In the genomic region with DNA sequence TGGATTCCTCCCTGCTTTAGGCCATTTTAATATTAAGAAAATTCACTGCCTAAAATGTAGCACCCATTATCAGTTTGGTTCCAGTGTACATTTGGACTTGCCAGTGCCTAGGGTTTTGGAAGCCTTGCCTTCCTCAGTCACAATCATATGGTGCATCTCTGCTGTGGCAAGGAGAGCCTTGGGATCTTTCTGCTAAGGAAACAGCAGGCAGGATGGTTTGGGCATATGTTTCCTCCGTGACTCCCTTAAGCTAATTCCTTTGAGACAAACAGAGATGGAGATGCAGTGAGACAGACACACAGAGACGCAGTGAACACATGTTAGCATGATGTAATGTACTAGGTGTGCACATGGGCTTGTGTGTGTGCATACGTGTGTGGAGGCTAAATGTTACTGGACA, we compare ENCODE assay signal across 22 mouse cellular contexts. TPM values are rescaled to one million over a fixed set of nuclear protein-coding genes. Genes with fewer than 3 reads are reported as not detected.
DNase-seq lines count a peak whose midpoint lies in the region; ATAC-seq and TF ChIP-seq lines count a peak whose summit lies in the region.
"Had no signal": no experiment of that assay in that cellular context is flagged by ENCODE, and none has a peak within 500 bp of the region (broad histone marks: within the 10 kb centered on the region; RNA-seq: fewer than 3 reads in every experiment).

No protein-coding gene starts in this region.

- no peaks in the 10 kb centered on the region for H3K4me1 ChIP-seq in forebrain, embryonic 13.5 days
- H3K4me1 ChIP-seq in forebrain, embryonic 14.5 days (ENCODE audit: control insufficient read depth, insufficient read depth, low read length), result no peaks in the 10 kb centered on the region
- H3K4me1 ChIP-seq: embryonic facial prominence, embryonic 13.5 days; heart, embryonic 12.5 days; hindbrain, embryonic 10.5 days had no signal

- H3K9me3 ChIP-seq in forebrain, embryonic 13.5 days (replicated peaks), result no peaks in the 10 kb centered on the region
- no peaks in the 10 kb centered on the region for H3K9me3 ChIP-seq in forebrain, embryonic 14.5 days (replicated peaks; ENCODE audit: control insufficient read depth, low read length)
- H3K9me3 ChIP-seq: embryonic facial prominence, embryonic 13.5 days; G1E; heart, embryonic 12.5 days; hindbrain, embryonic 10.5 days had no signal

- H3K9ac ChIP-seq in forebrain, embryonic 13.5 days, result no peak overlapping the region
- H3K9ac ChIP-seq in forebrain, embryonic 14.5 days (ENCODE audit: low read length), result no peak overlapping the region
- H3K9ac ChIP-seq: embryonic facial prominence, embryonic 13.5 days; heart, embryonic 12.5 days; hindbrain, embryonic 14.5 days had no signal

- peak; percentile 27; the same call in 1 of the 2 replicates for ATAC-seq in forebrain, embryonic 13.5 days
- no peak; the same call in 1 of the 2 replicates for ATAC-seq in forebrain, embryonic 14.5 days
- peak; percentile 48; the same call in 1 of the 2 replicates for ATAC-seq in frontal cortex, adult (ENCODE audit: low TSS enrichment)
- ATAC-seq: CD4-positive, CD25-positive, alpha-beta regulatory T cell, adult 4 months had no signal

- H3K4me3 ChIP-seq in forebrain, embryonic 13.5 days, result no peak overlapping the region
- no peak overlapping the region for H3K4me3 ChIP-seq in forebrain, embryonic 14.5 days (ENCODE audit: low read depth, low read length)
- H3K4me3 ChIP-seq in layer of hippocampus, adult 2 months, result no peak overlapping the region
- H3K4me3 ChIP-seq: embryonic facial prominence, embryonic 13.5 days; gastrocnemius, adult 2 months; heart, embryonic 12.5 days; hindbrain, embryonic 10.5 days had no signal

- TF ChIP-seq CTCF in layer of hippocampus, adult 2 months (conservative IDR thresholded peaks at IDR 0.05), result no peak

- WGBS in forebrain, embryonic 13.5 days, result 89% methylated on average over 3 of the region's 3 CpGs
- 83% methylated on average over 3 of the region's 3 CpGs for WGBS in forebrain, embryonic 14.5 days

- H3K4me2 ChIP-seq in forebrain, embryonic 13.5 days, result no peak overlapping the region
- H3K4me2 ChIP-seq in forebrain, embryonic 14.5 days (ENCODE audit: low read length), result no peak overlapping the region
- H3K4me2 ChIP-seq: embryonic facial prominence, embryonic 13.5 days; heart, embryonic 12.5 days; hindbrain, embryonic 14.5 days had no signal

- DNase-seq in forebrain, embryonic 14.5 days (ENCODE audit: low spot score), result no peak
- no peak for DNase-seq in frontal cortex, postnatal 10 days (ENCODE audit: low spot score in 2 of 2)
- DNase-seq in layer of hippocampus, adult 2 months (ENCODE audit: low spot score in 2 of 2), result peak in 1 of 2 experiments; percentile 59
- peak; percentile 13 to 26 for DNase-seq in layer of hippocampus, postnatal 36 days
- DNase-seq in left cerebral cortex, adult 8-10 months (ENCODE audit: low spot score in 2 of 2), result no peak
- DNase-seq: adrenal gland, adult 8-10 months; adrenal gland, postnatal 36 days; B cell, adult 2 months; cerebellum, adult 18-20 months; cerebellum, adult 9-11 months; cerebellum, postnatal 36 days; gastrocnemius, adult 2 months; gastrocnemius, postnatal 25 days had no signal

- no peaks in the 10 kb centered on the region for H3K36me3 ChIP-seq in forebrain, embryonic 13.5 days (ENCODE audit: poor library complexity, severe bottlenecking)
- no peaks in the 10 kb centered on the region for H3K36me3 ChIP-seq in forebrain, embryonic 14.5 days (ENCODE audit: control insufficient read depth, insufficient read depth, low read length)
- H3K36me3 ChIP-seq: embryonic facial prominence, embryonic 13.5 days; G1E; heart, embryonic 12.5 days; hindbrain, embryonic 10.5 days had no signal

- no peak overlapping the region for H3K27ac ChIP-seq in forebrain, embryonic 13.5 days
- H3K27ac ChIP-seq in forebrain, embryonic 14.5 days (ENCODE audit: low read depth, low read length), result no peak overlapping the region
- 0 out of 2 replicates have a peak overlapping the region, but pooled peaks have one; percentile 14 for H3K27ac ChIP-seq in layer of hippocampus, adult 2 months
- H3K27ac ChIP-seq: embryonic facial prominence, embryonic 13.5 days; gastrocnemius, adult 2 months; hindbrain, embryonic 10.5 days; hindbrain, embryonic 14.5 days had no signal

- H3K27me3 ChIP-seq in forebrain, embryonic 13.5 days, result no peaks in the 10 kb centered on the region
- H3K27me3 ChIP-seq in forebrain, embryonic 14.5 days (replicated peaks; ENCODE audit: control insufficient read depth, insufficient read depth, low read length), result no peaks in the 10 kb centered on the region
- H3K27me3 ChIP-seq: embryonic facial prominence, embryonic 13.5 days; heart, embryonic 12.5 days had no signal

RNA-seq across cellular contexts. Expression of a gene that starts 7.8 kb away (rescaled TPM):
- polyA plus RNA-seq in forebrain, embryonic 13.5 days (2015; fragmentation: Nextera tagmentation; extraction: Ambion mirVana), result 17.1 and 18.5 TPM in 2 replicates
- polyA plus RNA-seq in forebrain, embryonic 14.5 days (2014; fragmentation: Nextera tagmentation; extraction: Ambion mirVana), result 56.0 and 92.9 TPM in 2 replicates
- total RNA-seq in layer of hippocampus, adult 2 months (2021), result 100 to 1,000 TPM; 138 to 150 TPM
- 100 to 1,000 TPM; 146 to 151 TPM for total RNA-seq in layer of hippocampus, postnatal 36 days (2021)
- total RNA-seq in left cerebral cortex, adult 8-10 months (2022), result 100 to 1,000 TPM; 114 to 143 (median 126) TPM
- total RNA-seq: granulocyte monocyte progenitor cell, adult 5-6 weeks had no signal
- polyA plus RNA-seq: CD4-positive, CD25-positive, alpha-beta regulatory T cell, adult 4 months; G1E had no signal

Comparison
In these comparisons a context has a peak if more than half of its experiments do, and no peak if none do; other contexts are left out.
1. DNase-seq: peak in layer of hippocampus, postnatal 36 days (2 of 2); none in forebrain, embryonic 14.5 days (single experiment), frontal cortex, postnatal 10 days (0 of 2) and left cerebral cortex, adult 8-10 months (0 of 2).